Mouse (Mus musculus): ENCODE measurements around the gene Syt5.

The Syt5 gene

DNA sequence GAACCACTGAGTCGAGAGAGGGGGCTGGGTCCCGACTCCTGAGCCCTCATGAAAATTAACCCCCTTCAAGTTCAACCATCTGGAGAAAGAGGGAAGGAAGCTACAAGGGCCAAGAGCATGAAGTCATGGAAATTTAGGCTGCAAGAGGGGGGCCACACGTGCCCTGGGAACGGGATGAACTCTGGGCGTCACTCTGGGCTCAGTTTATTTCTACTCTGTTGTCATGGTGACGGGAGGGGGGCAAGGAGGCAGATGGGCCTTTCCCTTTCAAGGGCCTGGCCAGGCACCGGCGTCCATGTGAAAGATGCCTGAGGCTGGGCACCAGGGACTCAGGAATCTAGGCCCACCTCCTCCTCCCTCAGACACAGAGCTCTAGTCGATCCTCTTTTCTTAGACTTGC, 49.1 kb downstream of the Syt5 start:
- TF ChIP-seq NANOG (IDR thresholded peaks at IDR 0.05; ENCODE audit: borderline replicate concordance, low read length) = no peak
- TF ChIP-seq POU5F1 (IDR thresholded peaks at IDR 0.05; ENCODE audit: borderline replicate concordance, low read length) = no peak
- no peak for TF ChIP-seq CTCF (conservative IDR thresholded peaks at IDR 0.05; ENCODE audit: low read length)
- no peak overlapping the region for H3K4me3 ChIP-seq (replicated peaks; ENCODE audit: low read length)
- peaks cover 65% of the 10 kb centered on the region for H3K36me3 ChIP-seq (ENCODE audit: insufficient read depth, low read length)
- H3K9me3 ChIP-seq (ENCODE audit: low read length) = no peaks in the 10 kb centered on the region
- peaks cover 3% of the 10 kb centered on the region; the same call in 1 of the 2 replicates for H3K27me3 ChIP-seq (ENCODE audit: insufficient read depth, low read length)
- peaks cover 50% of the 10 kb centered on the region for H3K4me1 ChIP-seq (replicated peaks; ENCODE audit: low read depth, low read length)

DNA sequence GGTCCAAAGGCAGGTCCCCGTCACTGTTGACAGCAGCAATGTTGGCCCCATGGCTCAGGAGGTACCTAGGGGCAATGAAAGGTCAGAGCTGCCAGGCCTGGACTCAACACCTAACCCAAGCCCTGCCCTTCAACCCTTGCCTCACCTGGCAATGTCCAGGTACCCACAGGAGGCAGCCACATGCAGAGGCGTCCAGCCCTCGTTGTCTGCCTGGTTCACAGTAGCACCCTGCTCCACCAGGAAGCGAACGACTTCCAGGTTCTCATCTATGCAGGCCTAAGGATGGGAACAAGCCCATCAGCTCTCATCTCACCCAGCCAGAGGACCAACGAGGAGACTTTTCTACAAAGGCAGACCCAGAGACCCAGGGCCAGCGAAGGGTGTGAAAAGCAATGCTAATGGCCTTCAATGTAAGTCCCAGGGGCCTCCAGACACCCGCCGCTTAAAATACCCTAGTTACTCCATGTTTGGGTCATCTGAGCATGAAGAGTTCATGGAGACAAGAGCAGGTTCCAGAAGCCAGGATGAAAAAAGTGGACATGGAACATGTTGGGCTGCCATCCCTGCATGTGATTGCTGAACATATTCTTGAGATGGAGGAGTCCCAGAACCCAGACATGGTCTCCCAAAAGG, 50.0 kb downstream of the Syt5 start:
- TF ChIP-seq CTCF (conservative IDR thresholded peaks at IDR 0.05; ENCODE audit: low read length) = no peak
- no peak for TF ChIP-seq POU5F1 (IDR thresholded peaks at IDR 0.05; ENCODE audit: borderline replicate concordance, low read length)
- TF ChIP-seq NANOG (IDR thresholded peaks at IDR 0.05; ENCODE audit: borderline replicate concordance, low read length) = no peak
- Histone ChIP-seq H3K4me3 (replicated peaks; ENCODE audit: low read length) (no peak overlapping the region), H3K4me1 (replicated peaks; ENCODE audit: low read depth, low read length) (peaks cover 52% of the 10 kb centered on the region), H3K36me3 (ENCODE audit: insufficient read depth, low read length) (peaks cover 74% of the 10 kb centered on the region), H3K27me3 (ENCODE audit: insufficient read depth, low read length) (peaks cover 3% of the 10 kb centered on the region; the same call in 1 of the 2 replicates), H3K9me3 (ENCODE audit: low read length) (no peaks in the 10 kb centered on the region)

DNA sequence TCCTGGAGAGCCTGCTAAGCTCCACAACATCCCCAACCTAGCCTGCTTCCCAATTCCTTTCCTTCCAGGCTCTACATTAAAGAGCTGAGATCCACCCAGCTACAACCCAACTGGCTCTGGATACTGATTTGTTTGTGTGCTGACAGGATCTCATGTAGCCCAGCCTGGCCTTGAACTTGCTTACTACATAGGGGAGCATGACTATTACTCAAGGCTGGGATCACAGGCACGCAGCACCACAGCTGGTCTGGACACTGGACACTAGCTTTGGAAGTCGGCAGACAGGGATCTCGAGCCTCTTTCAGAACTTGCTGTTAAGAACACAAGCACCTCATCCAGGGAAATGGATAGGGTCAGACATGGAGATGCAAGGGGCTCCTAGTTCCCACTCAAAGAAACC, 50.9 kb downstream of the Syt5 start:
- Histone ChIP-seq H3K27me3 (ENCODE audit: insufficient read depth, low read length) (peaks cover 3% of the 10 kb centered on the region; the same call in 1 of the 2 replicates), H3K36me3 (ENCODE audit: insufficient read depth, low read length) (peaks cover 83% of the 10 kb centered on the region), H3K4me1 (replicated peaks; ENCODE audit: low read depth, low read length) (peaks cover 52% of the 10 kb centered on the region), H3K4me3 (replicated peaks; ENCODE audit: low read length) (no peak overlapping the region), H3K9me3 (ENCODE audit: low read length) (no peaks in the 10 kb centered on the region)
- TF ChIP-seq POU5F1 (IDR thresholded peaks at IDR 0.05; ENCODE audit: borderline replicate concordance, low read length) = no peak
- no peak for TF ChIP-seq NANOG (IDR thresholded peaks at IDR 0.05; ENCODE audit: borderline replicate concordance, low read length)
- TF ChIP-seq CTCF (conservative IDR thresholded peaks at IDR 0.05; ENCODE audit: low read length) = no peak

DNA sequence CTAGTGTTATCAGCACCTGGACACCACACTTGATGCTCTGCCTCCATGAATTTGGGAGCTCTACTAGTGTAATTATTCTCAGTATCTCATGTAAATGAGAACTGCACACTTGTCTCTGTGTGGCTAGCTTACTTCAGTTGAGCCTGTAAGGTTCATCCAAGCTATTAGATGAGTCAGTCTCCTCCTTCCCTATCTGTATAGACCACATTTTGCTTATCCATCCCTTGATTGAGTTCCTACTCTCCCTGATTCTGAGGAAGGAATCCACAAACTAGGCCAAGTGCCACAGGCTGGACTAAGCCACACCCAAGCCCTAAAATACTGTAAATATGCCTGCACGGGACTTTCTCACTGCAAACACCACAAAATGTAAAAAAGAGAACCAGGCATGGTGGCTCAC, 53.4 kb downstream of the Syt5 start:
- no peaks in the 10 kb centered on the region for H3K9me3 ChIP-seq (ENCODE audit: low read length)
- H3K36me3 ChIP-seq (ENCODE audit: insufficient read depth, low read length) = peaks cover 96% of the 10 kb centered on the region
- peaks cover 43% of the 10 kb centered on the region for H3K4me1 ChIP-seq (replicated peaks; ENCODE audit: low read depth, low read length)
- no peaks in the 10 kb centered on the region for H3K27me3 ChIP-seq (ENCODE audit: insufficient read depth, low read length)
- no peak overlapping the region for H3K4me3 ChIP-seq (replicated peaks; ENCODE audit: low read length)
- TF ChIP-seq NANOG (IDR thresholded peaks at IDR 0.05; ENCODE audit: borderline replicate concordance, low read length) = no peak
- TF ChIP-seq POU5F1 (IDR thresholded peaks at IDR 0.05; ENCODE audit: borderline replicate concordance, low read length) = no peak
- no peak for TF ChIP-seq CTCF (conservative IDR thresholded peaks at IDR 0.05; ENCODE audit: low read length)

DNA sequence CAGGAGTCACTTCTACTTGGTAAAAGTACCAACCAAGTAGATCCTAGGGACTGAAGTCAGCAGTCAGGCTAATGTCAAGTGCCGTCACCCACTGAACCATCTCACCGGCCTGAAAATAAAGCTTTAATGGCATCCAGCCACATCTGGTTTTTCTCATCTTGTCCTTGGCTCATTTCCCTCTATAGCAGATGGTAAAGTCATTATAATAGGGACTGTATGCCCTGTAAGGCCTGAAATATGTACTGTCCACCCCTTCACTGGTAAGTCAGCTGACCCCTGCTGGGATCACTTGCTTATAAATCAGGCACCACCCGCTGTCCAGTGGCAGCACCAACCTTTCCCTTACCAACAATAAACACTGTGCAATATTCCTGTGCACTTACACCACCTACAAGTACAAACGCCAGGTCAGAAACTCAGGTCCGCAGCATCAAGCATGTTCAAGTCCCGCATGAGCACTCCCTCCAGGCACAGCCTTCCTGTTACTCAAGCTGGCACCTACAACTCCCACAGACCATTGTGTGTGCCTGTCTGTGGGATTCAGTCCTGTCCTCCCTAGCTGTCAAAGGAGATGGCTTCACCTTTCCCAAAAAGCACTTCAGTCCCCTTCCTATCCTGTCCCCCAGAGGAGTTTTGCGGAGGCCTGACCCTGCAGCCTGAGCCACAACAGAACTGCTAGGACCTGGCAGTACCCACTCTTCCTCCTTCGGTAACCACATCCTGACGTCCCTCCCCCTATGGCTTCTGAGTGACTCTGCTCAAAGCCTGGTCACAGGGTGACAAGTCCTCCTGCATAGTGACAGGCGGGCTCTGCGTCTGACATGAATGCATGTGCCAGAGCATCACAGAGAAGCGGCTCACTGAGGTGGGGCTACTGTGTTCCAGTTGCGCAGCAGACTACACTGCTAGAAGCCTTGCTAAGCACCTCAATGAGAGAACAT, 54.8 kb downstream of the Syt5 start:
- H3K9me3 ChIP-seq (ENCODE audit: low read length) = no peaks in the 10 kb centered on the region
- TF ChIP-seq NANOG (IDR thresholded peaks at IDR 0.05; ENCODE audit: borderline replicate concordance, low read length) (no peak), CTCF (conservative IDR thresholded peaks at IDR 0.05; ENCODE audit: low read length) (no peak), POU5F1 (IDR thresholded peaks at IDR 0.05; ENCODE audit: borderline replicate concordance, low read length) (no peak)
- H3K4me3 ChIP-seq (replicated peaks; ENCODE audit: low read length) = no peak overlapping the region
- peaks cover 98% of the 10 kb centered on the region for H3K36me3 ChIP-seq (ENCODE audit: insufficient read depth, low read length)
- no peaks in the 10 kb centered on the region for H3K27me3 ChIP-seq (ENCODE audit: insufficient read depth, low read length)
- peaks cover 28% of the 10 kb centered on the region for H3K4me1 ChIP-seq (replicated peaks; ENCODE audit: low read depth, low read length)

DNA sequence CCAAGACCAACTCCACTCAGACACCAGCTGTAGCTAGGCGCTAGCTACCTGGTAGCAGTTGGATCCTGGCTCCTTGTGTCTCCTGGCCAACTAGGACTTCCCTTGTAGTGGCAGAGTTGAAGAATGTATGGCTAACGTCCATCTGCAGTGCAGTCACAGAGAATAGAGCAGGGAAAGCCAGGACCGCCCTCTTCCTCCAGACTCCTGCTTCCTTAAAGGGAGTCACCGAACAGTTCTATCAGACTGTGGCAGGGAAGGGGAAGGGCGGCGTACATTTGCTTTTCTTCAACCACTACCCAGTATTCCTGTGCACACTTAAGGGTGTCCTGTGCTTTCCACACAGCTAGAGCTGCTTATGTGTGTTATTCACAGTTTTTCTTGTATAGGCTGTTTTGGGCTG, 56.0 kb downstream of the Syt5 start:
- Histone ChIP-seq H3K36me3 (ENCODE audit: insufficient read depth, low read length) (peaks cover 98% of the 10 kb centered on the region), H3K9me3 (ENCODE audit: low read length) (no peaks in the 10 kb centered on the region), H3K27me3 (ENCODE audit: insufficient read depth, low read length) (no peaks in the 10 kb centered on the region), H3K4me1 (replicated peaks; ENCODE audit: low read depth, low read length) (peaks cover 24% of the 10 kb centered on the region; the same call in 1 of the 2 replicates), H3K4me3 (replicated peaks; ENCODE audit: low read length) (no peak overlapping the region)
- TF ChIP-seq NANOG (IDR thresholded peaks at IDR 0.05; ENCODE audit: borderline replicate concordance, low read length) = no peak
- TF ChIP-seq POU5F1 (IDR thresholded peaks at IDR 0.05; ENCODE audit: borderline replicate concordance, low read length) = no peak
- TF ChIP-seq CTCF (conservative IDR thresholded peaks at IDR 0.05; ENCODE audit: low read length) = no peak
